Mouse (Mus musculus) NIH3T3 (cell line): Measurements from ENCODE around the gene Echs1.

Experiments used
- DNase-seq: peaks from one replicate; pipeline ENCODE4 v3.0.0-alpha.2; 2012; ENCODE audit warnings: low read depth

The Echs1 gene

DNA sequence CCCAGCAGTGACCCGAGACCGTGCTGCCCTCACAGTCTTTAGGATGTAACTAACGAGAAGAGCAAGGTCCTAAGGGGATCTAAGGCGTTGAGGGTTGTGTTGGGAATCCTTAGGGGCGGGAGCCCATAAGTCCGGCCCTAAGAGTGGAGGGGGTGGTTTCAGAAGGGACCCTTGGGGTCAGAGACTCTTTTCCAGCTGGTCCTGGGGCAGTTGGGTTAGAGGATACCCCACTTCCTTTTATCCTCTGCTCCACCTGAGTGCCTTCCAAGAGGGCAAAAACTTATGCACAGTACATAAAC, 54.5 kb downstream of the Echs1 start:
- no peak for DNase-seq

DNA sequence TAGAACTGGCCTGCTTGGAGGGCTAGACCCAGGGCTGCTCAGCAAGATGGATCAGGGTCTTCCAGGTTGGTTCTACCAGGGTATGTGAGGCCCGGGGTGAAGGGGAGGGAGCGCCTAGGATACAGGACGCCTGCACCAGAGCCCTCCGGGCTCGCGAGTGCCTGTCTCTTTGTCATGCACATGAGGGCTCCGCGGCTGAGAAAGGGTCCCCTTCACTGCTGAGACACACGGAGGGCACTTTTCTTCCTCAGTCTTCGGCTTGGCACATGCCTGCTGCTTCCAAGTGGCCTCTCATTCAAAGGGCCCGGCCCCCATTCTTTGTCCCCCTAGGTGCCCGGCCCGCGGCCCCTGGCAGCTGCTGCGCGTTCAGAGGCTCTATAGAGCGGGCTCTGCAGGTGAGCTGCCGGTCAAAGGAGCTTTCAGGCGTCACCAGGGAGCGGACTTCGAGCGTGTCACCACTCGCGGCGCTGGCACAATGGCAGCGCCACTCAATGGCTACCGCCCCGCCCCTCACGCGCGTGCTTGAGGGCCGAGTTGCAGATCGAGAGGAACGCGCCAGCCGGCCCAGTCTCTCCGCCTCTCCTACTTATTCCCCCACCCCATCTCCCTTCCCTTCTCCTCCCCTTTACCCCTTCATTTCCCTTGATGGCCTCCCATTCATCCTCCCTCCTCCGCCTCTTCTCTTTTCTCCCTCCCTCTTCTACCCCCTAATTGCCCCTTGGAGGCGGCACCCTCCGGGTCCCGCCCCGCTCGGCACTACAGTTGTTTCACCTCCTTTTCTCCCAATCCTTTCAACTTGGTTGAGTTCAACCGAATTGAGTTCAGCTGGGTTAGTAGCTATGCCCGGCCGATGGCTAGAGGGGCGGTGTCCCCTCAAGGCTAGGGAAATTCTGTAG, 55.1 kb downstream of the Echs1 start:
- DNase-seq = no peak

DNA sequence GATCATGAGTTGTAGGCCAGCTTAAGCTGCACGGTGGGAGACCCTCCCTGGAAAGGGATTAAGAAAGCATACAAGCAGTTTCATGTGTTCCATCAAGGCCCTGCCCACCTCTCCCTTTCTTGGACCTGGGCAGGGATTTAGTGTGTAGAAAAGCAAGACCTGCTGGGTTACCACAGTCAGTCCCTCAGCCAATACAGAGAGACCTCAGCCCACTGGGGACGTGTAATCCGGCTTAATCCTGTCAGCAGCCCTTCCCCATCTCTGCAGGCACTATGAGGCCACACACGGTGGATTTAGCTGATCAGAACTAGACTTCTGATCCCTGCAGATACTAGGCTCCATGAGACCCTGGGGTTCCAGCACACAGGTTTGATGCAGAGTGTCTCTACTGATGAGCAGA, 56.7 kb downstream of the Echs1 start:
- no peak for DNase-seq

DNA sequence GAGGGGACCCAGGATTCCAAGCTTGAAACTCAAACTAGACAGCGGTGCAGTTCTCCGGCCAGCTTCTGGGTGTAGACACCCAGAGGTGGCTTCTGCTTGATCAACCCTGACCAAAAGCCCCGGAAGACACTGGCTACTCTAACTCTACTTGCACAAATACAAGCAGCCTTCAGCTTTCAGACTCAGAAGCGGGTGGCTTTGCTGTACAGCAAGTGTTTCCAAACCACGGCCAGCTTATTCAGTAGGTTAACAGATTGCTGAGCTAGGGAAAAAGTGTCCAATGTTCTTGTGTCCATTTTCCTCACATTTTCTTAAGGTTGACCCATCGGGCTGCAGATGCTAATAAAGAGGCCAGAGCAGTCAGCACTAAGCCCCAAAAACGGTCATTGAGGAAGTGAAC, 57.7 kb downstream of the Echs1 start:
- no peak for DNase-seq

DNA sequence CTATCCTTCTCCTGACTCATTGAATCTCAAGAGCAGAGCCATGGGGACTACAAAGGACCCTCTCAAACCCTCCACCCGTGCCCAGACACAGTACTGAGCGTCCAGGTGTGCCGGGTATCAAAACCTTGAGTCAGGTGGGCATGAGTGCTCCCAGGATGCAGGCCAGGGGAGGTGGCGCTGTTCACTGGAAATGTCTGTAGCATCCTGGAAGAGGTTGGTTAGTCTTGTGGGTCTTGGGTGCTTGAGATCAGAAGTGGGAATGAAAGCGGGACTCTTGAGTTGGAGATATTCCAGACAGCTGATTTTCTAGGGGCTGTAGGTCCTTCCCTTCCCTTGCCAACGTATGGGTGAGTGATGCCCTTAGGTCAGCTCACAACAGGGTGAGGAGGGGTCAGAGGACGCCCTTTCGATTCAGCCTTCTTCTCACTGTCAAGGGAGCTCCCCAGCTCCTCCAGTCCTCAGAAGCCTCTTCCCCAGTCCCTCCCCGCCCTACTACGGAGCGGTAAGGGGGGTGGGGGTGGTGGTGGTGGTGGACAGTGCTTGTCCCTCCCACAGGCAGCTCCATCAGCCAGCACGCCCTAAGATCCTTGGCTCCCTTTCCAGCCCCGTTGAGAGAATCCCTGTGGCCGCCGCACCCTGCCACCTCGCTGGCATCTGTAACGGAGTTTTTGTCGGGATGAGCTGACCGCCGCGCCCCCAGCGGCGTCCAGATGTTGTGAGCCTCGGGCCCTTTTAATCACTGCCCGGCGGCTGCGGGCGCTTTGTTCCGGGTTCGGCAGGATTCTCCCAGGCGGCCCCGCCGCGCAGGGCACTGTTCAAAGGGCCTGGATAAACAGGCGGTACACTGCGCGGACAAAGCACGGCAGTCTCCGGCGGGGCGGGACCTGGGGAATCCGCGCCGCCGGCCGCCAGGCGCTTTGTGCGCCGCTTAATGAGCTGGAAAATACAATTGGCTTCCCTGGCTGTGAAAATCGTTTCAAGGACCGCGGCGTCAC, 58.6 kb downstream of the Echs1 start:
- DNase-seq = peak; percentile 10
